Mouse (Mus musculus) embryonic fibroblast, embryonic 13.5 days (primary cell): Measurements from ENCODE around the gene Zfp983.
"Not testable (repeated sequence)": the region's sequence is repeated elsewhere in the genome, so short reads cannot be mapped to it uniquely, and the experiment has no call there.

Experiments used
- CTCF ChIP-seq: IDR thresholded peaks from 2 replicates; pipeline ENCODE4 v1.5.1; 2011; ENCODE audit warnings: mild to moderate bottlenecking, control low read depth, low read length, moderate library complexity, borderline replicate concordance; ENCODE audit not compliant: insufficient read depth
- POLR2A ChIP-seq: IDR thresholded peaks from 2 replicates; pipeline ENCODE4 v1.6.1; 2011; ENCODE audit warnings: low read depth, mild to moderate bottlenecking, control low read depth, low read length, moderate library complexity

- TF ChIP-seq CTCF, result not testable (repeated sequence)
- peak; percentile 88 for TF ChIP-seq POLR2A
Measured at GRCm38 (mm10) chr17:21650364-21650907, at the start of gene Zfp983.
